Mouse (Mus musculus) neutrophil, adult 5-6 weeks (primary cell): ENCODE measurements around the gene Prpf4. TPM values are rescaled to one million over a fixed set of nuclear protein-coding genes. Genes with fewer than 3 reads are reported as not detected.

Source experiments
- total RNA-seq: library from RNA; stranded (forward); fragments of 200-1000 nt; gene quantifications from 2 replicates; pipeline ENCODE4 v1.2.3, GENCODE M21; 2017

The Prpf4 gene
- total RNA-seq, 1 experiment from 2014 or later = 15.7 TPM

Other genes starting within 250 kb of the Prpf4 start
- not detected in 2 replicates for gene Zfp37, start 177.8 kb upstream of the Prpf4 start, total RNA-seq
- gene Slc31a2, start 146.2 kb upstream of the Prpf4 start, total RNA-seq = 13.7 and 20.6 TPM in 2 replicates
- gene Fkbp15, start 48.2 kb upstream of the Prpf4 start, total RNA-seq = 134 and 141 TPM in 2 replicates
- gene Slc31a1, start 48.1 kb upstream of the Prpf4 start, total RNA-seq = 8.1 and 8.3 TPM in 2 replicates
- gene Cdc26, start 155 bp upstream of the Prpf4 start, total RNA-seq = 44.3 and 44.7 TPM in 2 replicates
- gene Rnf183, start 26.5 kb downstream of the Prpf4 start, total RNA-seq = not detected in 2 replicates
- gene Wdr31, start 62.1 kb downstream of the Prpf4 start, total RNA-seq = 0.35 TPM in 1 of 2 replicates, not detected in the other
- 1.3 and 1.8 TPM in 2 replicates for gene Bspry, start 71.3 kb downstream of the Prpf4 start, total RNA-seq
- gene Hdhd3, start 94.7 kb downstream of the Prpf4 start, total RNA-seq = not detected in 2 replicates
- gene Alad, start 111.1 kb downstream of the Prpf4 start, total RNA-seq = 6.8 and 7.1 TPM in 2 replicates
- gene Pole3, start 116.3 kb downstream of the Prpf4 start, total RNA-seq = 10.7 and 13.1 TPM in 2 replicates
- gene 4933430I17Rik, start 116.6 kb downstream of the Prpf4 start, total RNA-seq = 0.35 TPM in 1 of 2 replicates, not detected in the other
- gene Rgs3, start 151.1 kb downstream of the Prpf4 start, total RNA-seq = 155 and 166 TPM in 2 replicates